Mouse (Mus musculus) E14TG2a.4 (cell line): ENCODE results near the gene Slitrk3.
"Not testable (repeated sequence)": the region's sequence is repeated elsewhere in the genome, so short reads cannot be mapped to it uniquely, and the experiment has no call there.

Source experiments
- H3K27me3 ChIP-seq: 2 replicates; pipeline ENCODE4 v1.6.1; 2014; ENCODE audit warnings: low read length, control low read depth; ENCODE audit not compliant: insufficient read depth
- H3K36me3 ChIP-seq: 2 replicates; pipeline ENCODE4 v1.6.1; 2014; ENCODE audit warnings: low read length, control low read depth; ENCODE audit not compliant: insufficient read depth
- H3K4me1 ChIP-seq: replicated peaks from 2 replicates; pipeline ENCODE4 v1.6.1; 2014; ENCODE audit warnings: low read depth, low read length, control low read depth
- H3K4me3 ChIP-seq: replicated peaks from 2 replicates; pipeline ENCODE4 v1.5.1; 2014; ENCODE audit warnings: mild to moderate bottlenecking, low read length
- H3K9me3 ChIP-seq: 2 replicates; pipeline ENCODE4 v1.6.1; 2014; ENCODE audit warnings: low read length, control low read depth
- CTCF ChIP-seq: conservative IDR thresholded peaks from 2 replicates; pipeline ENCODE4 v1.5.1; 2014; ENCODE audit warnings: low read length
- NANOG ChIP-seq: IDR thresholded peaks from 2 replicates; pipeline ENCODE4 v1.6.1; 2014; ENCODE audit warnings: borderline replicate concordance, low read length, mixed read lengths
- POU5F1 ChIP-seq: IDR thresholded peaks from 2 replicates; pipeline ENCODE4 v1.6.1; 2014; ENCODE audit warnings: low read length, borderline replicate concordance

The Slitrk3 gene

GRCm38 (mm10) chr3:73057197-73057811, at the start of gene Slitrk3:
Slitrk3 (minus strand) TSS chr3:73057803.
- Histone ChIP-seq H3K4me1 (peaks cover 15% of the 10 kb centered on the region), H3K4me3 (peak within 1 kb of the TSS; percentile 65), H3K36me3 (no peaks in the 10 kb centered on the region), H3K27me3 (peaks cover 59% of the 10 kb centered on the region), H3K9me3 (no peaks in the 10 kb centered on the region)
- TF ChIP-seq CTCF (no peak), POU5F1 (no peak), NANOG (no peak)

- H3K4me3 ChIP-seq, H3K36me3 ChIP-seq, H3K9me3 ChIP-seq: not testable (repeated sequence)
These were observed 36.8 kb upstream of the Slitrk3 start for GRCm38 (mm10) chr3:73094445-73094844.

GRCm38 (mm10) chr3:73084620-73085019, 27.0 kb upstream of the Slitrk3 start:
- Histone ChIP-seq H3K4me1 (no peaks in the 10 kb centered on the region), H3K4me3 (no peak overlapping the region), H3K36me3 (no peaks in the 10 kb centered on the region), H3K9me3 (no peaks in the 10 kb centered on the region), H3K27me3 (no peaks in the 10 kb centered on the region)
- TF ChIP-seq CTCF (no peak), POU5F1 (no peak), NANOG (no peak)

More at GRCm38 (mm10) chr3:73094445-73094844, 36.8 kb upstream of the Slitrk3 start:
- H3K4me1 ChIP-seq, H3K27me3 ChIP-seq: not testable (repeated sequence)

- H3K36me3 ChIP-seq, result no peaks in the 10 kb centered on the region
These were observed 8.5 kb upstream of the Slitrk3 start for GRCm38 (mm10) chr3:73065823-73066755.

GRCm38 (mm10) chr3:73058190-73058589, 587 bp upstream of the Slitrk3 start:
- Histone ChIP-seq H3K4me1 (peaks cover 13% of the 10 kb centered on the region), H3K9me3 (no peaks in the 10 kb centered on the region), H3K27me3 (peaks cover 53% of the 10 kb centered on the region), H3K4me3 (no peak overlapping the region), H3K36me3 (no peaks in the 10 kb centered on the region)
- no peak for TF ChIP-seq NANOG
- TF ChIP-seq CTCF, result no peak
- no peak for TF ChIP-seq POU5F1

More at GRCm38 (mm10) chr3:73065823-73066755, 8.5 kb upstream of the Slitrk3 start:
- H3K4me3 ChIP-seq, result no peak overlapping the region
- peaks cover 3% of the 10 kb centered on the region for H3K27me3 ChIP-seq
- H3K4me1 ChIP-seq, result no peaks in the 10 kb centered on the region
- no peak for TF ChIP-seq POU5F1
- peak; percentile 65 for TF ChIP-seq CTCF
- no peaks in the 10 kb centered on the region for H3K9me3 ChIP-seq

- H3K4me1 ChIP-seq, result peaks cover 15% of the 10 kb centered on the region
- TF ChIP-seq POU5F1 (no peak), NANOG (no peak), CTCF (no peak)
- H3K27me3 ChIP-seq, result peaks cover 59% of the 10 kb centered on the region
- no peaks in the 10 kb centered on the region for H3K36me3 ChIP-seq
- no peaks in the 10 kb centered on the region for H3K9me3 ChIP-seq
- peak overlapping the region; percentile 57 for H3K4me3 ChIP-seq
These were observed 959 bp downstream of the Slitrk3 start for GRCm38 (mm10) chr3:73056492-73057196.

- Histone ChIP-seq H3K9me3 (no peaks in the 10 kb centered on the region), H3K4me1 (peaks cover 15% of the 10 kb centered on the region), H3K36me3 (no peaks in the 10 kb centered on the region), H3K4me3 (no peak overlapping the region), H3K27me3 (peaks cover 59% of the 10 kb centered on the region)
- TF ChIP-seq NANOG (no peak), CTCF (no peak)
These were observed 1.6 kb downstream of the Slitrk3 start for GRCm38 (mm10) chr3:73056044-73056438.

- TF ChIP-seq CTCF (no peak), POU5F1 (no peak), NANOG (no peak)
These were observed 2.1 kb downstream of the Slitrk3 start for GRCm38 (mm10) chr3:73055399-73056043.

More at GRCm38 (mm10) chr3:73055399-73056043, 2.1 kb downstream of the Slitrk3 start:
- no peak overlapping the region for H3K4me3 ChIP-seq
- H3K9me3 ChIP-seq, result no peaks in the 10 kb centered on the region
- peaks cover 15% of the 10 kb centered on the region for H3K4me1 ChIP-seq
- H3K27me3 ChIP-seq, result peaks cover 60% of the 10 kb centered on the region
- H3K36me3 ChIP-seq, result no peaks in the 10 kb centered on the region
